Mouse (Mus musculus) c-Kit-positive CD71-positive TER-119-negative erythroid progenitor cells, embryonic 14.5 days (primary cell): ENCODE data around the gene Olfr169.
"Not testable (repeated sequence)": the region's sequence is repeated elsewhere in the genome, so short reads cannot be mapped to it uniquely, and the experiment has no call there.

Experiments used
- DNase-seq: peaks from one replicate; pipeline ENCODE4 v3.0.0-alpha.2; 2013; ENCODE audit warnings: low read depth

The Olfr169 gene

DNA sequence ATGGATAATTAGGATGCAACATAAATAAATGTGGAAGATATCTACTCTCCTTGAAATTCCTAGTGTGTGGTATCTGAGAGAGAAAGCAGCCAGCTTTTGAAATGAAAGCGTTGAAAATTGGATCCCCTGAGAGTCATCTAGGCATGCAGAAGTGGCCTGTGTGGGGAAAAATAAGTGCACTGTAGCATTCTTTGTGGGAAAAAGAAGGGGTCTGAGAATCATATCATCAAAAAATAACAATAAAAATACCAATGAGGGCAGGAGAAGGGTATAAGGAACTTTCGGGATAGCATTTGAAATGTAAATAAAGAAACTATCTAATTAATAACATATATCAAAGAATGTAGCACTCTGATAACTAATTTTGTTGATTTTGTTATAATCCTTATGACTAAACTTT lies at the start of gene Olfr169:
Olfr169 (minus strand) TSS at position 101 of the 400 bp plus-strand sequence.
- not testable (repeated sequence) for DNase-seq

- not testable (repeated sequence) for DNase-seq
These were observed 40.2 kb upstream of the Olfr169 start, which contains the start of gene Olfr170 for GRCm38 (mm10) chr16:19611782-19612181. TSS of gene Olfr170 (minus strand) at chr16:19611882.

- DNase-seq, result no peak
These were observed 31.6 kb upstream of the Olfr169 start for GRCm38 (mm10) chr16:19603166-19603565.

DNA sequence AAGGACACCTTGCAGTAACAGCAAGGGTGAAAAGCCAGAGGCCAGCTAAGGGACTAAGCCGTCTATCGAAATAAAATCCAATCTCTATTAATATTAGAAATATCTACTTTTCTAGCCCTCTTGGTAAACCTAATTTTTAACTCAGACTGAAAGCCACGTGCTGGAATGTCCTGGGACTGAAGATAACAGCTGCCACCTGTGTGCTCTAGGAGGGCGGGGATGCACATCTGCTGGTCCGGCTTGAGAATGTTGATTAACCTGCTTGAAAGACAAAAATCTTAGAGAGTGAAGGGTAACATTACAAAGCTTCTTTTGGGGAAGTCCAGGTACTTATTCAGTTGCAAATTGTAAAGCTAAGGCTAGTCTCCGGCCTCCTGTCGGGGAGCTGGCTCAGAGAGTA lies 18.2 kb downstream of the Olfr169 start:
- DNase-seq, result not testable (repeated sequence)

GRCm38 (mm10) chr16:19552246-19552645 lies 19.4 kb downstream of the Olfr169 start:
- not testable (repeated sequence) for DNase-seq

DNA sequence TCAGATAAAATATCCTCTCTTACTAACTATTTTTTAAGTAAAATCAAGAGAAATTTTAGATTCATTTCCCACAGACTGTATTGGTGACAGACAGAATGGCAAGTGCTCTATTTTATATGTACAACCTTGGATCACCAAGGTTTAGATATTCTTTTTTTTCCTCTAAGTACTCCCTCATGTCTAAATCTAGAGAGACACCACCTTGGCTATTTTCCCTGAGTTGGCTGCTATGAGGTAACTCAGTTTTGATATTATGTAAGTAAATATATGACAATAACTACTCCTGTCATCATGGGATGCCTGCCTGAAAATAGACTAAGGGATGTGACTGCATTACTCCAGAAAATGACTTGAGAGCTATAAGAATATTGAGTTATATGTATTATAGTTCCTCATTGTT lies 36.2 kb downstream of the Olfr169 start, which contains the start of gene Olfr168:
Olfr168 (minus strand) TSS at position 101 of the 400 bp plus-strand sequence.
- DNase-seq, result no peak

DNA sequence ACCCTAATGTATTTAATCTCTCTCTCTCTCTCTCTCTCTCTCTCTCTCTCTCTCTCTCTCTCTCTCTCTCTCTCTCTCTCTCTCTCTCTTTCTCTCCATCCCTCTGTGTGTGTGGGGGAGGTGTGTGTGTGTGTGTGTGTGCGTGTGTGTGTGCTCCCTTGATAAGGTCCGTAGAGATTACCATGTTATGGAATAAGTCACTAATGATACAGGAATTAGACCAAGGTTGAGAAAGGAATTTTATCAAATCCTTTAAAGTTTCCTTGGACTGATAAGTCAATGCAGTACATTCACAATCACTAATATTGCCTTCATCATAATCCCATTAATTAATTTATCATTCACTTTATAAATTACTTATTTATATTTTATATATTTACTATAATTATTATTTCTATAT lies 49.4 kb downstream of the Olfr169 start, which contains the start of gene Olfr167:
Olfr167 (minus strand) TSS at position 101 of the 400 bp plus-strand sequence.
- DNase-seq, result no peak
